Mouse (Mus musculus) lung, postnatal 0 days (tissue): ENCODE measurements around the gene Fam193a.

Experiments used
- CTCF ChIP-seq: IDR thresholded peaks from 2 replicates; pipeline ENCODE4 v1.5.1; 2016; ENCODE audit warnings: antibody characterized with exemption, mild to moderate bottlenecking
- EP300 ChIP-seq: IDR thresholded peaks from 2 replicates; pipeline ENCODE4 v1.6.1; 2016; ENCODE audit warnings: antibody characterized with exemption, mild to moderate bottlenecking, control low read depth

- TF ChIP-seq CTCF = no peak
- TF ChIP-seq EP300 = no peak
These were observed 149.7 kb downstream of the Fam193a start for GRCm38 (mm10) chr5:34519389-34519910.
